Mouse (Mus musculus) embryonic fibroblast, embryonic 13.5 days (primary cell): ENCODE results near the gene Fam90a1b. TPM values are rescaled to one million over a fixed set of nuclear protein-coding genes. Genes with fewer than 3 reads are reported as not detected.
"Not testable (repeated sequence)": the region's sequence is repeated elsewhere in the genome, so short reads cannot be mapped to it uniquely, and the experiment has no call there.

ENCODE experiments used
- H3K27ac ChIP-seq: 2 replicates; pipeline ENCODE4 v1.5.1; 2012; ENCODE audit warnings: low read length, control low read depth, inconsistent platforms; ENCODE audit not compliant: insufficient read depth
- H3K4me1 ChIP-seq: 2 replicates; pipeline ENCODE4 v1.6.1; 2011; ENCODE audit warnings: low read length; ENCODE audit not compliant: control insufficient read depth, insufficient read depth
- H3K4me3 ChIP-seq: 2 replicates; pipeline ENCODE4 v1.5.1; 2011; ENCODE audit warnings: mild to moderate bottlenecking, control low read depth, low read length; ENCODE audit not compliant: insufficient read depth
- CTCF ChIP-seq: IDR thresholded peaks from 2 replicates; pipeline ENCODE4 v1.5.1; 2011; ENCODE audit warnings: mild to moderate bottlenecking, control low read depth, low read length, moderate library complexity, borderline replicate concordance; ENCODE audit not compliant: insufficient read depth
- POLR2A ChIP-seq: IDR thresholded peaks from 2 replicates; pipeline ENCODE4 v1.6.1; 2011; ENCODE audit warnings: low read depth, mild to moderate bottlenecking, control low read depth, low read length, moderate library complexity
- polyA plus RNA-seq: library from polyadenylated mRNA; stranded (reverse); fragments of >200 nt; gene quantifications from 2 replicates; pipeline ENCODE4 v1.2.4, GENCODE M21; 2011; ENCODE audit warnings: low read depth; ENCODE audit not compliant: missing spikeins, insufficient read length

Fam90a1b gene
- polyA plus RNA-seq, result not detected in 2 replicates

- Histone ChIP-seq H3K4me1 (no peaks in the 10 kb centered on the region), H3K4me3 (peak within 1 kb of the TSS; percentile 78), H3K27ac (no peak within 1 kb of the TSS)
- TF ChIP-seq CTCF (peak; percentile 70; the same call in 1 of the 2 replicates), POLR2A (peak; percentile 25; the same call in 1 of the 2 replicates)
These were observed at the start of gene Fam90a1b, which contains the start of gene Apoo for GRCm38 (mm10) chrX:94366670-94367241. TSS of gene Fam90a1b (minus strand) at chrX:94366777. TSS of gene Apoo (plus strand) at chrX:94367117.

- no peak overlapping the region for H3K27ac ChIP-seq
- H3K4me1 ChIP-seq, result no peaks in the 10 kb centered on the region
- TF ChIP-seq CTCF, result no peak
- TF ChIP-seq POLR2A, result no peak
- H3K4me3 ChIP-seq, result no peak overlapping the region
These were observed 42.4 kb upstream of the Fam90a1b start for GRCm38 (mm10) chrX:94408975-94409374.

GRCm38 (mm10) chrX:94378734-94379133 lies 12.2 kb upstream of the Fam90a1b start:
- TF ChIP-seq CTCF, result no peak
- no peak for TF ChIP-seq POLR2A
- no peak overlapping the region for H3K27ac ChIP-seq
- H3K4me3 ChIP-seq, result no peak overlapping the region
- no peaks in the 10 kb centered on the region for H3K4me1 ChIP-seq

GRCm38 (mm10) chrX:94367248-94367647 lies 671 bp upstream of the Fam90a1b start:
- Histone ChIP-seq H3K4me3 (peak overlapping the region; percentile 78), H3K4me1 (no peaks in the 10 kb centered on the region), H3K27ac (no peak overlapping the region)
- TF ChIP-seq CTCF (no peak), POLR2A (no peak)

GRCm38 (mm10) chrX:94366029-94366428 lies 548 bp downstream of the Fam90a1b start:
- Histone ChIP-seq H3K27ac (no peak overlapping the region), H3K4me1 (no peaks in the 10 kb centered on the region), H3K4me3 (0 out of 2 replicates have a peak overlapping the region, but pooled peaks have one; percentile 6)
- TF ChIP-seq POLR2A (no peak), CTCF (no peak)

- TF ChIP-seq POLR2A, result no peak
- no peak for TF ChIP-seq CTCF
- H3K4me1 ChIP-seq, result no peaks in the 10 kb centered on the region
- H3K27ac ChIP-seq, result no peak overlapping the region
- H3K4me3 ChIP-seq, result no peak overlapping the region; the same call in 1 of the 2 replicates
These were observed 1.1 kb downstream of the Fam90a1b start for GRCm38 (mm10) chrX:94365381-94365925.

- not testable (repeated sequence) for H3K4me3 ChIP-seq, H3K4me1 ChIP-seq, H3K27ac ChIP-seq
These were observed 22.9 kb downstream of the Fam90a1b start for GRCm38 (mm10) chrX:94343638-94344037.

GRCm38 (mm10) chrX:94321036-94321902 lies 45.3 kb downstream of the Fam90a1b start:
- TF ChIP-seq POLR2A, result no peak
- Histone ChIP-seq H3K4me1 (no peaks in the 10 kb centered on the region), H3K4me3 (no peak overlapping the region)

More at GRCm38 (mm10) chrX:94321036-94321902, 45.3 kb downstream of the Fam90a1b start:
- no peak overlapping the region for H3K27ac ChIP-seq

Other genes starting within 250 kb of the Fam90a1b start
- 34.2 and 39.5 TPM in 2 replicates for gene Zfx, start 243.1 kb downstream of the Fam90a1b start, polyA plus RNA-seq
- gene Eif2s3x, start 153.9 kb downstream of the Fam90a1b start, polyA plus RNA-seq, result 147 and 151 TPM in 2 replicates
- 4.5 and 6.5 TPM in 2 replicates for gene Klhl15, start 132.2 kb downstream of the Fam90a1b start, polyA plus RNA-seq
- 22.1 and 24.2 TPM in 2 replicates for gene Apoo, start 340 bp upstream of the Fam90a1b start, polyA plus RNA-seq
- 361 and 412 TPM in 2 replicates for gene Maged1, start 175.4 kb upstream of the Fam90a1b start, polyA plus RNA-seq